Mouse (Mus musculus): ENCODE measurements at regions not wholly inside any gene's neighbourhood (a gene's known extent, or its start where the extent isn't known, plus 50 kb on each side); places are given as distances from the start of the nearest gene placed in this dataset.

GRCm38 (mm10) chrX:145567528-145567927, 62.5 kb upstream of the Amot start:
- TF ChIP-seq CTCF (IDR thresholded peaks at IDR 0.05; ENCODE audit: borderline replicate concordance, insufficient read depth, low read depth, low read length) (no peak), POLR2A (IDR thresholded peaks at IDR 0.05; ENCODE audit: borderline replicate concordance, insufficient read depth, low read length) (no peak)
